Mouse (Mus musculus): ENCODE data around the gene Bglap2.

DNA sequence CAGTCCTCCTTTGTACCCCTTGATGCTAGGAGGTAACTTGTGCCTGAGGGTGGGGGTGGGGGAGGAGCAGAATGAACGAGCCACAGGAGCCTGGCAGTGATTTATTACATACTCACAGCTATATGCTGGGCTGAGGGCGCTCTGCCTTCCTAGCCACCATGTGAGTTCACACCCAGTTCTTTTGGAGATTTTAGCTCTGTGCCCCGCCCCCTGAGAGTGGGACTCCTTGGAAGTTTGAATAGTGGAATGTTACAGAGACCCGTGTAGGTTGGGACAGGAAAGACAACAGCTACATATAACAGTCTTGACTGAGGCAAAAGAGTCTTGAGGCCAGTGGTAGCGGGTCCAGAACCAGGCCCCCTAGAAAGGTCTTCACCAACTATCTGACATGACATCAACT lies 49.5 kb downstream of the Bglap2 start:
- TF ChIP-seq CTCF (IDR thresholded peaks at IDR 0.05) (no peak), EP300 (IDR thresholded peaks at IDR 0.05) (no peak)
